ENCODE assay signal across 8 mouse cellular contexts in genomic region chr2:130577632-130578031, GRCm38 (mm10). TPM values are rescaled to one million over a fixed set of nuclear protein-coding genes. Genes with fewer than 3 reads are reported as not detected.
DNase-seq lines count a peak whose midpoint lies in the region; ATAC-seq lines count a peak whose summit lies in the region.

No protein-coding gene starts in this region.

- peaks cover 32% of the 10 kb centered on the region for H3K4me1 ChIP-seq in hindbrain, embryonic 15.5 days (replicated peaks)
- H3K4me1 ChIP-seq in liver, embryonic 12.5 days: peaks cover 25% of the 10 kb centered on the region

- DNase-seq in ovary, postnatal 36 days (ENCODE audit: low spot score): peak; percentile 45
- DNase-seq in ovary, adult 18-20 months (ENCODE audit: low spot score): no peak
- DNase-seq in embryo, embryonic 9.5 days (ENCODE audit: extremely low spot score): peak; percentile 19
- peak; percentile 57 to 68 for DNase-seq in natural killer cell, adult 2 months (ENCODE audit: low spot score in 2 of 2)
- DNase-seq in layer of hippocampus, adult 18-20 months (ENCODE audit: low spot score in 2 of 2): no peak
- DNase-seq in right cerebral cortex, postnatal 25 days: no peak

- peak overlapping the region; percentile 30 for H3K4me2 ChIP-seq in hindbrain, embryonic 15.5 days
- H3K4me2 ChIP-seq in liver, embryonic 12.5 days: peak overlapping the region; percentile 39

- WGBS in hindbrain, embryonic 15.5 days: 3% methylated on average over 12 of the region's 12 CpGs
- WGBS in liver, embryonic 12.5 days (ENCODE audit: insufficient replicate concordance): 4% methylated on average over 12 of the region's 12 CpGs

- ATAC-seq in hindbrain, embryonic 15.5 days (ENCODE audit: low FRiP score, low read depth): no peak
- peak; percentile 52 for ATAC-seq in liver, embryonic 12.5 days

- H3K4me3 ChIP-seq in hindbrain, embryonic 15.5 days: no peak overlapping the region
- H3K4me3 ChIP-seq in liver, embryonic 12.5 days: peak overlapping the region; percentile 16

- peaks cover 77% of the 10 kb centered on the region for H3K27me3 ChIP-seq in hindbrain, embryonic 15.5 days
- peaks cover 98% of the 10 kb centered on the region for H3K27me3 ChIP-seq in liver, embryonic 12.5 days (replicated peaks)

- H3K9me3 ChIP-seq in hindbrain, embryonic 15.5 days: no peaks in the 10 kb centered on the region
- no peaks in the 10 kb centered on the region for H3K9me3 ChIP-seq in liver, embryonic 12.5 days (replicated peaks)

- H3K36me3 ChIP-seq in hindbrain, embryonic 15.5 days: no peaks in the 10 kb centered on the region
- H3K36me3 ChIP-seq in liver, embryonic 12.5 days: no peaks in the 10 kb centered on the region

- H3K9ac ChIP-seq in hindbrain, embryonic 15.5 days: no peak overlapping the region
- no peak overlapping the region for H3K9ac ChIP-seq in liver, embryonic 12.5 days

- H3K27ac ChIP-seq in hindbrain, embryonic 15.5 days (replicated peaks): no peak overlapping the region
- H3K27ac ChIP-seq in liver, embryonic 12.5 days: no peak overlapping the region

RNA-seq across cellular contexts. Expression of gene Oxt, which starts 1.7 kb away (rescaled TPM):
- polyA plus RNA-seq in hindbrain, embryonic 15.5 days (2015; fragmentation: Nextera tagmentation; extraction: Ambion mirVana): 0.42 TPM in 1 of 2 replicates, not detected in the other
- not detected in 2 replicates for polyA plus RNA-seq in liver, embryonic 12.5 days (2016; fragmentation: Nextera tagmentation; extraction: Ambion mirVana)
- not detected for total RNA-seq in layer of hippocampus, adult 18-20 months (2021)

RNA-seq across cellular contexts. Expression of gene Avp, which starts 4.7 kb away (rescaled TPM):
- polyA plus RNA-seq in hindbrain, embryonic 15.5 days (2015; fragmentation: Nextera tagmentation; extraction: Ambion mirVana): not detected in 2 replicates
- polyA plus RNA-seq in liver, embryonic 12.5 days (2016; fragmentation: Nextera tagmentation; extraction: Ambion mirVana): not detected in 2 replicates
- total RNA-seq in layer of hippocampus, adult 18-20 months (2021): 1 to 10 TPM; 1.4 to 1.5 TPM

RNA-seq across cellular contexts. Expression of gene Mrps26, which starts 14.1 kb away (rescaled TPM):
- polyA plus RNA-seq in hindbrain, embryonic 15.5 days (2015; fragmentation: Nextera tagmentation; extraction: Ambion mirVana): 100 and 106 TPM in 2 replicates
- polyA plus RNA-seq in liver, embryonic 12.5 days (2016; fragmentation: Nextera tagmentation; extraction: Ambion mirVana): 77.5 and 79.8 TPM in 2 replicates
- 10 to 100 TPM; 81.6 to 85.7 TPM for total RNA-seq in layer of hippocampus, adult 18-20 months (2021)

RNA-seq across cellular contexts. Expression of gene Fastkd5, which starts 52.2 kb away (rescaled TPM):
- 9.5 and 11.4 TPM in 2 replicates for polyA plus RNA-seq in hindbrain, embryonic 15.5 days (2015; fragmentation: Nextera tagmentation; extraction: Ambion mirVana)
- 16.1 and 16.9 TPM in 2 replicates for polyA plus RNA-seq in liver, embryonic 12.5 days (2016; fragmentation: Nextera tagmentation; extraction: Ambion mirVana)
- 10 to 100 TPM in 1 of 2 experiments, 1 to 10 TPM in 1; 9.6 to 10.4 TPM for total RNA-seq in layer of hippocampus, adult 18-20 months (2021)

RNA-seq across cellular contexts. Expression of gene Ubox5, which starts 52.2 kb away (rescaled TPM):
- 9.0 and 10.0 TPM in 2 replicates for polyA plus RNA-seq in hindbrain, embryonic 15.5 days (2015; fragmentation: Nextera tagmentation; extraction: Ambion mirVana)
- polyA plus RNA-seq in liver, embryonic 12.5 days (2016; fragmentation: Nextera tagmentation; extraction: Ambion mirVana): 7.8 and 8.4 TPM in 2 replicates
- 10 to 100 TPM in 1 of 2 experiments, 1 to 10 TPM in 1; 9.3 to 11.2 TPM for total RNA-seq in layer of hippocampus, adult 18-20 months (2021)

Comparison
In these comparisons a context has a peak if more than half of its experiments do, and no peak if none do; other contexts are left out.
1. DNase-seq: peak in ovary, postnatal 36 days (single experiment), embryo, embryonic 9.5 days (single experiment) and natural killer cell, adult 2 months (2 of 2); none in ovary, adult 18-20 months (single experiment), layer of hippocampus, adult 18-20 months (0 of 2) and right cerebral cortex, postnatal 25 days (single experiment).